Mouse (Mus musculus) forebrain, postnatal 0 days (tissue): ENCODE results near the gene Vps37c. TPM values are rescaled to one million over a fixed set of nuclear protein-coding genes. Genes with fewer than 3 reads are reported as not detected.

Experiments
- ATAC-seq: fragments of 200-750 bp; cut with Nextera tagmentation; 2 replicates; pipeline ENCODE4 v1.8.0; 2017; ENCODE audit warnings: mild to moderate bottlenecking, moderate library complexity
- DNase-seq: peaks from one replicate; pipeline ENCODE4 v3.0.0-alpha.2; 2015
- H3K27ac ChIP-seq: fragments of 300-500 bp; sonication (generic); 2 replicates; pipeline ENCODE4 v1.5.1; 2014; ENCODE audit warnings: low read depth, mild to moderate bottlenecking, antibody characterized with exemption, low read length, moderate library complexity, mixed read lengths
- H3K27me3 ChIP-seq: fragments of 300-500 bp; sonication (generic); 2 replicates; pipeline ENCODE4 v1.6.1; 2014; ENCODE audit warnings: mild to moderate bottlenecking, low read length, mixed read lengths; ENCODE audit not compliant: insufficient read depth
- H3K36me3 ChIP-seq: fragments of 300-500 bp; sonication (generic); 2 replicates; pipeline ENCODE4 v1.6.1; 2014; ENCODE audit warnings: mild to moderate bottlenecking, moderate library complexity; ENCODE audit not compliant: insufficient read depth
- H3K4me1 ChIP-seq: fragments of 300-500 bp; sonication (generic); 2 replicates; pipeline ENCODE4 v1.6.1; 2014; ENCODE audit warnings: antibody characterized with exemption; ENCODE audit not compliant: insufficient read depth
- H3K4me2 ChIP-seq: fragments of 300-500 bp; sonication (generic); 2 replicates; pipeline ENCODE4 v1.6.1; 2014; ENCODE audit warnings: low read depth, mild to moderate bottlenecking, moderate library complexity
- H3K4me3 ChIP-seq: fragments of 300-500 bp; sonication (generic); 2 replicates; pipeline ENCODE4 v1.5.1; 2014; ENCODE audit warnings: low read depth, low read length, mixed read lengths
- H3K9ac ChIP-seq: fragments of 300-500 bp; sonication (generic); 2 replicates; pipeline ENCODE4 v1.6.1; 2014; ENCODE audit warnings: mild to moderate bottlenecking
- H3K9me3 ChIP-seq: fragments of 300-500 bp; sonication (generic); 2 replicates; pipeline ENCODE4 v1.6.1; 2016; ENCODE audit warnings: low read length
- CTCF ChIP-seq: sonication (generic); IDR thresholded peaks from 2 replicates; pipeline ENCODE4 v1.5.1; 2016; ENCODE audit warnings: antibody characterized with exemption, control low read depth, low read depth
- WGBS: fragments of 180-500 bp; shearing (Covaris S2); extraction: QIAGEN DNeasy Blood & Tissue Kit; methylation state at CpG from one replicate; pipeline ENCODE4 v1.1.7; 2014; 5-methylcytosine and 5-hydroxymethylcytosine counted together
- polyA plus RNA-seq: library from polyadenylated mRNA; unstranded; fragments of >200 nt; fragmentation: Nextera tagmentation; extraction: Ambion mirVana; gene quantifications from 2 replicates; pipeline ENCODE4 v1.2.1, GENCODE M21; 2015
- total RNA-seq: library from RNA; depleted of rRNA; stranded (reverse); fragments of >200 nt; gene quantifications from 2 replicates; pipeline ENCODE4 v1.2.3, GENCODE M21; 2014

Vps37c gene
- total and polyA plus RNA-seq, 2 experiments from 2014 or later, result 29.0 to 34.5 TPM

GRCm38 (mm10) chr19:10718251-10718775, 29.8 kb downstream of the Vps37c start:
- DNase-seq, result no peak

GRCm38 (mm10) chr19:10719751-10720150, 31.2 kb downstream of the Vps37c start:
- TF ChIP-seq CTCF, result no peak
- no peak overlapping the region for H3K9ac ChIP-seq
- no peak overlapping the region for H3K4me3 ChIP-seq
- ATAC-seq, result no peak
- WGBS, result 30% methylated on average over 2 of the region's 2 CpGs
- DNase-seq, result no peak
- no peaks in the 10 kb centered on the region for H3K9me3 ChIP-seq
- H3K27ac ChIP-seq, result no peak overlapping the region
- H3K27me3 ChIP-seq, result no peaks in the 10 kb centered on the region
- H3K36me3 ChIP-seq, result no peaks in the 10 kb centered on the region
- no peak overlapping the region for H3K4me2 ChIP-seq
- H3K4me1 ChIP-seq, result peaks cover 7% of the 10 kb centered on the region; the same call in 1 of the 2 replicates

More at GRCm38 (mm10) chr19:10718251-10718775, 29.8 kb downstream of the Vps37c start:
- H3K4me2 ChIP-seq, result no peak overlapping the region
- no peak overlapping the region for H3K4me3 ChIP-seq
- H3K9ac ChIP-seq, result no peak overlapping the region
- no peaks in the 10 kb centered on the region for H3K27me3 ChIP-seq
- H3K9me3 ChIP-seq, result no peaks in the 10 kb centered on the region
- H3K4me1 ChIP-seq, result peaks cover 3% of the 10 kb centered on the region; the same call in 1 of the 2 replicates
- WGBS, result 69% methylated on average over 7 of the region's 7 CpGs
- peaks cover 10% of the 10 kb centered on the region for H3K36me3 ChIP-seq
- ATAC-seq, result no peak
- H3K27ac ChIP-seq, result no peak overlapping the region
- no peak for TF ChIP-seq CTCF

- DNase-seq (no peak), ATAC-seq (no peak)
- TF ChIP-seq CTCF, result no peak
- Histone ChIP-seq H3K9me3 (no peaks in the 10 kb centered on the region), H3K4me3 (no peak overlapping the region), H3K4me2 (no peak overlapping the region), H3K27ac (no peak overlapping the region), H3K36me3 (no peaks in the 10 kb centered on the region), H3K27me3 (no peaks in the 10 kb centered on the region), H3K4me1 (peaks cover 7% of the 10 kb centered on the region; the same call in 1 of the 2 replicates), H3K9ac (no peak overlapping the region)
- 27% methylated on average over 3 of the region's 3 CpGs for WGBS
These were observed 32.0 kb downstream of the Vps37c start for GRCm38 (mm10) chr19:10720524-10720923.

- no peaks in the 10 kb centered on the region for H3K27me3 ChIP-seq
- no peak overlapping the region for H3K27ac ChIP-seq
- H3K9ac ChIP-seq, result no peak overlapping the region
- peaks cover 7% of the 10 kb centered on the region; the same call in 1 of the 2 replicates for H3K4me1 ChIP-seq
- no peaks in the 10 kb centered on the region for H3K9me3 ChIP-seq
- no peak for DNase-seq
- 69% methylated on average over 5 of the region's 5 CpGs for WGBS
- no peak overlapping the region for H3K4me3 ChIP-seq
- ATAC-seq, result no peak
- no peaks in the 10 kb centered on the region for H3K36me3 ChIP-seq
- TF ChIP-seq CTCF, result no peak
- H3K4me2 ChIP-seq, result no peak overlapping the region
These were observed 32.5 kb downstream of the Vps37c start for GRCm38 (mm10) chr19:10721064-10721463.

GRCm38 (mm10) chr19:10723084-10723483, 34.5 kb downstream of the Vps37c start:
- no peak for TF ChIP-seq CTCF
- WGBS, result 22% methylated on average over 13 of the region's 13 CpGs
- peak; percentile 42 for ATAC-seq
- H3K4me2 ChIP-seq, result no peak overlapping the region
- no peaks in the 10 kb centered on the region for H3K9me3 ChIP-seq
- no peaks in the 10 kb centered on the region for H3K27me3 ChIP-seq
- peaks cover 7% of the 10 kb centered on the region; the same call in 1 of the 2 replicates for H3K4me1 ChIP-seq
- no peak overlapping the region for H3K9ac ChIP-seq
- H3K27ac ChIP-seq, result peak overlapping the region; percentile 66; the same call in 1 of the 2 replicates
- DNase-seq, result no peak
- no peak overlapping the region for H3K4me3 ChIP-seq
- no peaks in the 10 kb centered on the region for H3K36me3 ChIP-seq

GRCm38 (mm10) chr19:10723649-10724048, 35.1 kb downstream of the Vps37c start:
- Histone ChIP-seq H3K4me2 (no peak overlapping the region), H3K9ac (no peak overlapping the region), H3K9me3 (no peaks in the 10 kb centered on the region), H3K27ac (peak overlapping the region; percentile 66), H3K27me3 (no peaks in the 10 kb centered on the region), H3K36me3 (no peaks in the 10 kb centered on the region), H3K4me3 (no peak overlapping the region), H3K4me1 (peaks cover 7% of the 10 kb centered on the region; the same call in 1 of the 2 replicates)
- TF ChIP-seq CTCF, result no peak
- DNase-seq (no peak), ATAC-seq (peak; percentile 60)
- WGBS, result 38% methylated on average over 5 of the region's 5 CpGs

GRCm38 (mm10) chr19:10724629-10725363, 36.3 kb downstream of the Vps37c start:
- Histone ChIP-seq H3K4me2 (no peak overlapping the region), H3K4me3 (no peak overlapping the region), H3K27me3 (no peaks in the 10 kb centered on the region), H3K4me1 (peaks cover 7% of the 10 kb centered on the region; the same call in 1 of the 2 replicates), H3K27ac (no peak overlapping the region), H3K9me3 (no peaks in the 10 kb centered on the region), H3K36me3 (no peaks in the 10 kb centered on the region), H3K9ac (no peak overlapping the region)
- 80% methylated on average over 13 of the region's 13 CpGs for WGBS
- ATAC-seq (no peak), DNase-seq (no peak)
- no peak for TF ChIP-seq CTCF
